Mouse (Mus musculus): ENCODE measurements around the gene Tmem140.

The Tmem140 gene

GRCm38 (mm10) chr6:34875966-34876834 lies 13.3 kb downstream of the Tmem140 start:
- DNase-seq (ENCODE audit: low read depth, low spot score) = no peak

- no peak for DNase-seq (ENCODE audit: low read depth, low spot score)
Measured at GRCm38 (mm10) chr6:34876835-34877156, 13.8 kb downstream of the Tmem140 start.

GRCm38 (mm10) chr6:34877509-34878321 lies 14.8 kb downstream of the Tmem140 start, which contains the start of gene Cyren:
Cyren (minus strand) TSS chr6:34878060.
- peak; percentile 91 for DNase-seq (ENCODE audit: low read depth, low spot score)

GRCm38 (mm10) chr6:34879101-34879740 lies 16.3 kb downstream of the Tmem140 start:
- DNase-seq (ENCODE audit: low read depth, low spot score) = peak; percentile 46

- DNase-seq (ENCODE audit: low read depth, low spot score) = peak; percentile 65
Measured at GRCm38 (mm10) chr6:34879911-34880475, 17.0 kb downstream of the Tmem140 start.

- no peak for DNase-seq (ENCODE audit: low read depth, low spot score)
Measured at GRCm38 (mm10) chr6:34884724-34885123, 21.8 kb downstream of the Tmem140 start.

- no peak for DNase-seq (ENCODE audit: low read depth, low spot score)
Measured at GRCm38 (mm10) chr6:34887131-34887850, 24.3 kb downstream of the Tmem140 start.

- no peak for DNase-seq (ENCODE audit: low read depth, low spot score)
Measured at GRCm38 (mm10) chr6:34889185-34889584, 26.2 kb downstream of the Tmem140 start.

GRCm38 (mm10) chr6:34895569-34895968 lies 32.6 kb downstream of the Tmem140 start:
- no peak for DNase-seq (ENCODE audit: low read depth, low spot score)

- no peak for DNase-seq (ENCODE audit: low read depth, low spot score)
Measured at GRCm38 (mm10) chr6:34896168-34896780, 33.3 kb downstream of the Tmem140 start.

GRCm38 (mm10) chr6:34899127-34899526 lies 36.2 kb downstream of the Tmem140 start:
- DNase-seq (ENCODE audit: low read depth, low spot score) = no peak

GRCm38 (mm10) chr6:34900990-34901389 lies 38.0 kb downstream of the Tmem140 start:
- DNase-seq (ENCODE audit: low read depth, low spot score) = peak; percentile 69

- DNase-seq (ENCODE audit: low read depth, low spot score) = no peak
Measured at GRCm38 (mm10) chr6:34901911-34902444, 39.0 kb downstream of the Tmem140 start.

- DNase-seq (ENCODE audit: low read depth, low spot score) = no peak
Measured at GRCm38 (mm10) chr6:34902578-34902977, 39.6 kb downstream of the Tmem140 start.

GRCm38 (mm10) chr6:34903441-34903840 lies 40.5 kb downstream of the Tmem140 start:
- DNase-seq (ENCODE audit: low read depth, low spot score) = no peak

- DNase-seq (ENCODE audit: low read depth, low spot score) = no peak
Measured at GRCm38 (mm10) chr6:34903851-34904250, 40.9 kb downstream of the Tmem140 start.

GRCm38 (mm10) chr6:34904361-34904760 lies 41.4 kb downstream of the Tmem140 start:
- no peak for DNase-seq (ENCODE audit: low read depth, low spot score)

- no peak for DNase-seq (ENCODE audit: low read depth, low spot score)
Measured at GRCm38 (mm10) chr6:34906125-34906524, 43.2 kb downstream of the Tmem140 start.

- DNase-seq (ENCODE audit: low read depth, low spot score) = no peak
Measured at GRCm38 (mm10) chr6:34906661-34907060, 43.7 kb downstream of the Tmem140 start.

GRCm38 (mm10) chr6:34907121-34907614 lies 44.2 kb downstream of the Tmem140 start:
- DNase-seq (ENCODE audit: low read depth, low spot score) = no peak
